Comparison of ENCODE assay signal across 8 mouse cellular contexts in the genomic region with DNA sequence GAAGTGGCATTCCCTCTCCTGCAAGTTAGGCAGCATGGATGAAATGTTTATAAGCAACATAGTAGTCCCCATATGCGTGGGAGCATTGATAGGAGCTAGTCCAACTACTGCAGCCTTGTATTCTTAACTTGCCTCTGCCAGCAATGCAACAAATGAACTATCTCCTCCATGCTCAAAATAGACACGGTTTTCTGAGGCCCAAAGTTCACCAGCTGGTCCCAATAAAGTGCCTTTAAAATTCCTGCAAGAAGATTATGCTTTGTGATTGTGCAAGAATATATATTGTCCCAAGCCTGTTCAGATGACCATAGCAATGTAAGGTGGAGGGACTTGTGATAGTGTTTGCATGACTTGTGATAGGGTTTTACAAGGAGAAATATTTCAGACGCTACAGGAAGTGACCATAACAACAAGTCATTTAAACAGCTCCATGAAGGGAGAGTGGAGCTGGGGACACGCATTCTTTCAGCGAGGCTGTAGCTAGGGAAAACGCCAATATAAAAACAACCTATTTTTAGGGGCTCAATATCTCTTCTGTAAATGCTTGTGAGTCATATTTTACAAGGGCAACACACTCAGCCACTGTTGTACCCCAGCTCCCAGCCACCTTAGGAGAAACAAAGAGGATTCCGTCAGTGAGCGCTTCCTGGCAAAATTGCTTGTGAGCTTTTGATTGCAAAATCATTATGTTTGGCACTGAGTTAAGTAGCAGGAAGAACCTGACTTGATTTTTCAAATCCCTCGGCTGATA.
DNase-seq lines count a peak whose midpoint lies in the region; ATAC-seq lines count a peak whose summit lies in the region.

No protein-coding gene starts in this region.

- H3K9me3 ChIP-seq in embryonic facial prominence, embryonic 13.5 days, result no peaks in the 10 kb centered on the region
- no peaks in the 10 kb centered on the region for H3K9me3 ChIP-seq in hindbrain, embryonic 14.5 days (ENCODE audit: control insufficient read depth, low read length)
- no peaks in the 10 kb centered on the region for H3K9me3 ChIP-seq in midbrain, embryonic 14.5 days (ENCODE audit: control insufficient read depth, low read length)

- 0 out of 2 replicates have a peak overlapping the region, but pooled peaks have one; percentile 2 for H3K9ac ChIP-seq in embryonic facial prominence, embryonic 13.5 days
- H3K9ac ChIP-seq in hindbrain, embryonic 14.5 days, result no peak overlapping the region
- no peak overlapping the region for H3K9ac ChIP-seq in midbrain, embryonic 14.5 days (replicated peaks; ENCODE audit: low read length)

- no peaks in the 10 kb centered on the region; the same call in 1 of the 2 replicates for H3K36me3 ChIP-seq in embryonic facial prominence, embryonic 13.5 days
- no peaks in the 10 kb centered on the region for H3K36me3 ChIP-seq in hindbrain, embryonic 14.5 days (replicated peaks; ENCODE audit: control insufficient read depth, insufficient read depth)
- H3K36me3 ChIP-seq in midbrain, embryonic 14.5 days (ENCODE audit: control insufficient read depth, insufficient read depth, low read length), result no peaks in the 10 kb centered on the region

- 29% methylated on average over 9 of the region's 9 CpGs for WGBS in embryonic facial prominence, embryonic 13.5 days
- WGBS in hindbrain, embryonic 14.5 days, result 38% methylated on average over 9 of the region's 9 CpGs
- 44% methylated on average over 9 of the region's 9 CpGs for WGBS in midbrain, embryonic 14.5 days

- H3K27ac ChIP-seq in embryonic facial prominence, embryonic 13.5 days, result peak overlapping the region; percentile 71
- peak overlapping the region; percentile 70 for H3K27ac ChIP-seq in hindbrain, embryonic 14.5 days
- H3K27ac ChIP-seq in midbrain, embryonic 14.5 days (replicated peaks; ENCODE audit: low read depth, low read length), result peak overlapping the region; percentile 74

- no peak for DNase-seq in frontal cortex, postnatal 10 days (ENCODE audit: low spot score in 2 of 2)
- no peak for DNase-seq in hindbrain, embryonic 14.5 days (ENCODE audit: low spot score)
- peak; percentile 47 for DNase-seq in midbrain, embryonic 14.5 days
- no peak for DNase-seq in frontal cortex, adult 2 months (ENCODE audit: extremely low spot score in 1 of 2, low spot score in 1 of 2)
- no peak for DNase-seq in gastrocnemius, postnatal 4 days (ENCODE audit: low spot score in 2 of 2)
- no peak for DNase-seq in layer of hippocampus, postnatal 25 days (ENCODE audit: extremely low spot score in 1 of 2, low spot score in 1 of 2)

- H3K4me2 ChIP-seq in embryonic facial prominence, embryonic 13.5 days, result no peak overlapping the region
- no peak overlapping the region; the same call in 1 of the 2 replicates for H3K4me2 ChIP-seq in hindbrain, embryonic 14.5 days (replicated peaks)
- H3K4me2 ChIP-seq in midbrain, embryonic 14.5 days (ENCODE audit: low read length), result no peak overlapping the region

- peak; percentile 44; the same call in 1 of the 2 replicates for ATAC-seq in frontal cortex, adult (ENCODE audit: low TSS enrichment)
- no peak for ATAC-seq in embryonic facial prominence, embryonic 13.5 days (ENCODE audit: insufficient number of reproducible peaks, insufficient read depth, low FRiP score, low TSS enrichment, low read depth)
- ATAC-seq in hindbrain, embryonic 14.5 days (ENCODE audit: low FRiP score), result no peak
- no peak for ATAC-seq in midbrain, embryonic 14.5 days (ENCODE audit: low FRiP score, low TSS enrichment)

- no peaks in the 10 kb centered on the region for H3K27me3 ChIP-seq in embryonic facial prominence, embryonic 13.5 days
- H3K27me3 ChIP-seq in hindbrain, embryonic 14.5 days (ENCODE audit: control insufficient read depth, insufficient read depth, low read length), result no peaks in the 10 kb centered on the region
- H3K27me3 ChIP-seq in midbrain, embryonic 14.5 days (ENCODE audit: control insufficient read depth, insufficient read depth, low read length), result no peaks in the 10 kb centered on the region

- H3K4me3 ChIP-seq in embryonic facial prominence, embryonic 13.5 days, result no peak overlapping the region
- H3K4me3 ChIP-seq in hindbrain, embryonic 14.5 days (replicated peaks; ENCODE audit: low read length), result no peak overlapping the region
- H3K4me3 ChIP-seq in midbrain, embryonic 14.5 days (replicated peaks; ENCODE audit: low read depth, low read length), result no peak overlapping the region

- H3K4me1 ChIP-seq in embryonic facial prominence, embryonic 13.5 days, result peaks cover 32% of the 10 kb centered on the region
- peaks cover 13% of the 10 kb centered on the region for H3K4me1 ChIP-seq in hindbrain, embryonic 14.5 days (replicated peaks; ENCODE audit: control insufficient read depth, insufficient read depth, low read length)
- H3K4me1 ChIP-seq in midbrain, embryonic 14.5 days (ENCODE audit: control insufficient read depth, insufficient read depth, low read length), result peaks cover 11% of the 10 kb centered on the region; the same call in 1 of the 2 replicates
